Mouse (Mus musculus): ENCODE measurements around the gene Zfp820. TPM values are rescaled to one million over a fixed set of nuclear protein-coding genes. Genes with fewer than 3 reads are reported as not detected.
"Not testable (repeated sequence)": the region's sequence is repeated elsewhere in the genome, so short reads cannot be mapped to it uniquely, and the experiment has no call there.

Gene Zfp820
- polyA plus RNA-seq (2016; fragmentation: Nextera tagmentation; extraction: Ambion mirVana): 7.1 and 7.2 TPM in 2 replicates

DNA sequence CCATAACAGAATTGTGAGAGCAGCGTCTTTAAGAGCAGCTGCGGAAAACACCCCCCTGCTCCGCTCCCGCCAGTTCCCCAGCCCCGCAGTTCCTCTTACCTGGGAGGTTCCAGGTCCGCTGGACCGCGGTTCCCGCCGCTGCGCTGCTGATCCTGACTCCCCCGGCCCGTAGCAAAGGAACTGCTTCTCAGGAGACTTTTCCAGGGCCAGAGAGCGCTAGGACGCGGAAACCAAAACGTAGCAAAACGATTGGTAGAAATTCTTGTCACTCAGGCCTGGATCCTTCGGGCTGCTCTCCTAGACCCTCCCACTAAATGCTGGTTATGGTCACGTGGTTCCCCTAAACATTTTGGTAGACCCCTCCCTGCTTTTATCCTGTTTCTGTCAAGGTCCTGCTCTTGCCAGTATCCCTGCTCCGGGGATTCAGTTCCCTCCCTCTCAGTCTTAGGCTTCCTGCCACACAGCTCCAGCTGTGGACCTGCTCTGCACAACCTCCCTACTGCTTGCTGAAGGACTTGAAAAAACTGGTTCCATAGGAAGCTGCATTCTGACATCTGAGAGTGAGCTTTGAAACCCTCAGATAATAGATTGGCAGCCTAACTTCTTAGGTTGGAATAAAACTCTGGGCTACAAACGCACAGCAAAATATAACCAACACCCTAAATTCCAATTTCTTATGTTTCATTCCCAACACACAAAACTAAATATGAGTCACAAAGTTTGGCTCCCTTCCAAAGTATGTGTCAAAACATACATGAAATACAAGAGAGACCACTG, at the start of gene Zfp820:
Gene Zfp820, minus strand, starts transcription at position 228 of the 777 bp plus-strand sequence.
- Histone ChIP-seq H3K9me3 (no peaks in the 10 kb centered on the region), H3K4me3 (peak within 1 kb of the TSS; percentile 74), H3K36me3 (replicated peaks) (no peaks in the 10 kb centered on the region), H3K27ac (replicated peaks) (peak within 1 kb of the TSS; percentile 88), H3K4me1 (peaks cover 4% of the 10 kb centered on the region; the same call in 1 of the 2 replicates), H3K27me3 (replicated peaks; ENCODE audit: low read depth, poor library complexity, severe bottlenecking) (no peaks in the 10 kb centered on the region)
- DNase-seq (ENCODE audit: low spot score): peak; percentile 84
- WGBS: 4% methylated on average over 22 of the region's 22 CpGs

GRCm38 (mm10) chr17:21871256-21871655, 25.7 kb upstream of the Zfp820 start:
- Histone ChIP-seq H3K27me3 (replicated peaks; ENCODE audit: low read depth, poor library complexity, severe bottlenecking) (no peaks in the 10 kb centered on the region), H3K9me3 (peaks cover 9% of the 10 kb centered on the region), H3K36me3 (replicated peaks) (no peaks in the 10 kb centered on the region), H3K4me3 (no peak overlapping the region), H3K4me1 (no peaks in the 10 kb centered on the region), H3K27ac (replicated peaks) (no peak overlapping the region)
- WGBS: 92% methylated on average over 1 of the region's 1 CpGs
- DNase-seq (ENCODE audit: low spot score): no peak

GRCm38 (mm10) chr17:21846322-21846582, 680 bp upstream of the Zfp820 start:
- not testable (repeated sequence) for H3K27me3 ChIP-seq (replicated peaks; ENCODE audit: low read depth, poor library complexity, severe bottlenecking); H3K4me1 ChIP-seq; DNase-seq (ENCODE audit: low spot score); H3K27ac ChIP-seq (replicated peaks); H3K4me3 ChIP-seq; H3K36me3 ChIP-seq (replicated peaks); H3K9me3 ChIP-seq
- 85% methylated on average over 8 of the region's 8 CpGs for WGBS

- Histone ChIP-seq H3K4me1 (no peaks in the 10 kb centered on the region), H3K4me3 (no peak overlapping the region), H3K27ac (replicated peaks) (no peak overlapping the region), H3K9me3 (no peaks in the 10 kb centered on the region), H3K27me3 (replicated peaks; ENCODE audit: low read depth, poor library complexity, severe bottlenecking) (no peaks in the 10 kb centered on the region), H3K36me3 (replicated peaks) (peaks cover 15% of the 10 kb centered on the region; the same call in 1 of the 2 replicates)
- no peak for DNase-seq (ENCODE audit: low spot score)
- WGBS: 62% methylated on average over 2 of the region's 2 CpGs
These were observed 7.1 kb downstream of the Zfp820 start for GRCm38 (mm10) chr17:21838510-21838909.

GRCm38 (mm10) chr17:21801373-21801772, 44.2 kb downstream of the Zfp820 start:
- not testable (repeated sequence) for H3K27ac ChIP-seq (replicated peaks); H3K27me3 ChIP-seq (replicated peaks; ENCODE audit: low read depth, poor library complexity, severe bottlenecking); H3K4me3 ChIP-seq; H3K4me1 ChIP-seq; H3K36me3 ChIP-seq (replicated peaks)
- H3K9me3 ChIP-seq: peaks cover 18% of the 10 kb centered on the region; the same call in 1 of the 2 replicates
- 53% methylated on average over 19 of the region's 19 CpGs for WGBS
- peak; percentile 16 for DNase-seq (ENCODE audit: low spot score)

- Histone ChIP-seq H3K27me3 (replicated peaks; ENCODE audit: low read depth, poor library complexity, severe bottlenecking) (no peaks in the 10 kb centered on the region), H3K36me3 (replicated peaks) (no peaks in the 10 kb centered on the region), H3K27ac (replicated peaks) (no peak overlapping the region), H3K4me3 (no peak overlapping the region), H3K9me3 (peaks cover 14% of the 10 kb centered on the region; the same call in 1 of the 2 replicates), H3K4me1 (no peaks in the 10 kb centered on the region)
- DNase-seq (ENCODE audit: low spot score): no peak
- WGBS: 83% methylated on average over 4 of the region's 4 CpGs
These were observed 53.3 kb downstream of the Zfp820 start for GRCm38 (mm10) chr17:21792256-21792655.

GRCm38 (mm10) chr17:21770336-21770735, 75.2 kb downstream of the Zfp820 start:
- Histone ChIP-seq H3K4me3 (no peak overlapping the region), H3K27ac (replicated peaks) (no peak overlapping the region), H3K27me3 (replicated peaks; ENCODE audit: low read depth, poor library complexity, severe bottlenecking) (no peaks in the 10 kb centered on the region), H3K9me3 (no peaks in the 10 kb centered on the region), H3K36me3 (replicated peaks) (no peaks in the 10 kb centered on the region), H3K4me1 (no peaks in the 10 kb centered on the region)
- 86% methylated on average over 2 of the region's 2 CpGs for WGBS
- DNase-seq (ENCODE audit: low spot score): no peak

Other genes with a start within 250 kb of the Zfp820 start
- 4.2 and 4.3 TPM in 2 replicates for gene Zfp983, start 195.1 kb downstream of the Zfp820 start, polyA plus RNA-seq (2016; fragmentation: Nextera tagmentation; extraction: Ambion mirVana)
- 5.7 and 9.0 TPM in 2 replicates for gene Gm10226, start 153.9 kb downstream of the Zfp820 start, polyA plus RNA-seq (2016; fragmentation: Nextera tagmentation; extraction: Ambion mirVana)
- gene Zfp760, start 138.0 kb downstream of the Zfp820 start, polyA plus RNA-seq (2016; fragmentation: Nextera tagmentation; extraction: Ambion mirVana): 19.7 and 20.2 TPM in 2 replicates
- 6.1 and 7.7 TPM in 2 replicates for gene Zfp229, start 115.0 kb downstream of the Zfp820 start, polyA plus RNA-seq (2016; fragmentation: Nextera tagmentation; extraction: Ambion mirVana)
- 6.5 and 7.5 TPM in 2 replicates for gene Zfp995, start 64.2 kb upstream of the Zfp820 start, polyA plus RNA-seq (2016; fragmentation: Nextera tagmentation; extraction: Ambion mirVana)
- gene Zfp942, start 116.7 kb upstream of the Zfp820 start, polyA plus RNA-seq (2016; fragmentation: Nextera tagmentation; extraction: Ambion mirVana): 21.8 and 23.8 TPM in 2 replicates
- gene Zfp943, start 116.8 kb upstream of the Zfp820 start, polyA plus RNA-seq (2016; fragmentation: Nextera tagmentation; extraction: Ambion mirVana): 14.1 and 15.6 TPM in 2 replicates